Mouse (Mus musculus): Measurements from ENCODE around the gene Nt5c. TPM values are rescaled to one million over a fixed set of nuclear protein-coding genes. Genes with fewer than 3 reads are reported as not detected.
"Not testable (repeated sequence)": the region's sequence is repeated elsewhere in the genome, so short reads cannot be mapped to it uniquely, and the experiment has no call there.

Gene Nt5c
- 75.6 and 76.3 TPM in 2 replicates for polyA plus RNA-seq (2014; fragmentation: Nextera tagmentation; extraction: Ambion mirVana)

- H3K9me3 ChIP-seq (ENCODE audit: control insufficient read depth, low read length), result no peaks in the 10 kb centered on the region
- H3K4me1 ChIP-seq (ENCODE audit: control insufficient read depth, insufficient read depth, low read length), result peaks cover 9% of the 10 kb centered on the region; the same call in 1 of the 2 replicates
- WGBS, result 0% methylated on average over 43 of the region's 43 CpGs
Observed at GRCm38 (mm10) chr11:115491356-115492083, at the start of gene Nt5c. Gene Nt5c (minus strand): TSS chr11:115491862.

GRCm38 (mm10) chr11:115538045-115538444 is 46.4 kb upstream of the Nt5c start:
- H3K9ac ChIP-seq (ENCODE audit: low read depth, low read length), result no peak overlapping the region
- H3K27ac ChIP-seq (ENCODE audit: low read depth, low read length), result no peak overlapping the region
- ATAC-seq (ENCODE audit: low FRiP score, low TSS enrichment), result no peak
- peaks cover 11% of the 10 kb centered on the region; the same call in 1 of the 2 replicates for H3K4me1 ChIP-seq (ENCODE audit: control insufficient read depth, insufficient read depth, low read length)
- WGBS, result 65% methylated on average over 2 of the region's 2 CpGs
- H3K9me3 ChIP-seq (ENCODE audit: control insufficient read depth, low read length), result no peaks in the 10 kb centered on the region
- H3K27me3 ChIP-seq (ENCODE audit: control insufficient read depth, insufficient read depth, low read length), result no peaks in the 10 kb centered on the region
- H3K36me3 ChIP-seq (ENCODE audit: control insufficient read depth, insufficient read depth, low read length), result peaks cover 14% of the 10 kb centered on the region
- no peak overlapping the region for H3K4me2 ChIP-seq (replicated peaks; ENCODE audit: low read depth, low read length)
- H3K4me3 ChIP-seq (ENCODE audit: low read length), result no peak overlapping the region

More at GRCm38 (mm10) chr11:115491356-115492083, at the start of gene Nt5c:
- no peaks in the 10 kb centered on the region for H3K27me3 ChIP-seq (ENCODE audit: control insufficient read depth, insufficient read depth, low read length)
- peak within 1 kb of the TSS; percentile 69 for H3K4me3 ChIP-seq (ENCODE audit: low read length)
- peak within 1 kb of the TSS; percentile 70 for H3K9ac ChIP-seq (ENCODE audit: low read depth, low read length)
- H3K36me3 ChIP-seq (ENCODE audit: control insufficient read depth, insufficient read depth, low read length), result peaks cover 2% of the 10 kb centered on the region; the same call in 1 of the 2 replicates
- ATAC-seq (ENCODE audit: low FRiP score, low TSS enrichment), result peak; percentile 88
- peak within 1 kb of the TSS; percentile 87 for H3K4me2 ChIP-seq (replicated peaks; ENCODE audit: low read depth, low read length)
- H3K27ac ChIP-seq (ENCODE audit: low read depth, low read length), result peak within 1 kb of the TSS; percentile 71

GRCm38 (mm10) chr11:115536856-115537568 is 45.4 kb upstream of the Nt5c start:
- no peaks in the 10 kb centered on the region for H3K9me3 ChIP-seq (ENCODE audit: control insufficient read depth, low read length)
- H3K4me1 ChIP-seq (ENCODE audit: control insufficient read depth, insufficient read depth, low read length), result peaks cover 13% of the 10 kb centered on the region; the same call in 1 of the 2 replicates
- no peaks in the 10 kb centered on the region for H3K27me3 ChIP-seq (ENCODE audit: control insufficient read depth, insufficient read depth, low read length)
- ATAC-seq (ENCODE audit: low FRiP score, low TSS enrichment), result no peak
- H3K9ac ChIP-seq (ENCODE audit: low read depth, low read length), result no peak overlapping the region
- H3K27ac ChIP-seq (ENCODE audit: low read depth, low read length), result peak overlapping the region; percentile 99
- H3K4me2 ChIP-seq (replicated peaks; ENCODE audit: low read depth, low read length), result peak overlapping the region; percentile 45
- H3K4me3 ChIP-seq (ENCODE audit: low read length), result peak overlapping the region; percentile 67
- 84% methylated on average over 10 of the region's 10 CpGs for WGBS
- H3K36me3 ChIP-seq (ENCODE audit: control insufficient read depth, insufficient read depth, low read length), result peaks cover 24% of the 10 kb centered on the region

- Histone ChIP-seq H3K4me2 (replicated peaks; ENCODE audit: low read depth, low read length) (peak within 1 kb of the TSS; percentile 66), H3K27me3 (ENCODE audit: control insufficient read depth, insufficient read depth, low read length) (no peaks in the 10 kb centered on the region), H3K4me3 (ENCODE audit: low read length) (peak within 1 kb of the TSS; percentile 67), H3K36me3 (ENCODE audit: control insufficient read depth, insufficient read depth, low read length) (peaks cover 33% of the 10 kb centered on the region), H3K9me3 (ENCODE audit: control insufficient read depth, low read length) (no peaks in the 10 kb centered on the region), H3K27ac (ENCODE audit: low read depth, low read length) (peak within 1 kb of the TSS; percentile 99), H3K4me1 (ENCODE audit: control insufficient read depth, insufficient read depth, low read length) (peaks cover 13% of the 10 kb centered on the region; the same call in 1 of the 2 replicates), H3K9ac (ENCODE audit: low read depth, low read length) (peak within 1 kb of the TSS; percentile 97)
- peak; percentile 87 for ATAC-seq (ENCODE audit: low FRiP score, low TSS enrichment)
- WGBS, result under 1% methylated on average over 63 of the region's 70 CpGs
Observed at GRCm38 (mm10) chr11:115536038-115536681, 44.5 kb upstream of the Nt5c start, which contains the start of gene Sumo2. Gene Sumo2 (minus strand): TSS chr11:115536276.

- Histone ChIP-seq H3K9me3 (ENCODE audit: control insufficient read depth, low read length) (no peaks in the 10 kb centered on the region), H3K9ac (ENCODE audit: low read depth, low read length) (peak overlapping the region; percentile 97), H3K36me3 (ENCODE audit: control insufficient read depth, insufficient read depth, low read length) (peaks cover 35% of the 10 kb centered on the region), H3K27ac (ENCODE audit: low read depth, low read length) (peak overlapping the region; percentile 99), H3K27me3 (ENCODE audit: control insufficient read depth, insufficient read depth, low read length) (no peaks in the 10 kb centered on the region), H3K4me1 (ENCODE audit: control insufficient read depth, insufficient read depth, low read length) (peaks cover 13% of the 10 kb centered on the region; the same call in 1 of the 2 replicates), H3K4me2 (replicated peaks; ENCODE audit: low read depth, low read length) (peak overlapping the region; percentile 66), H3K4me3 (ENCODE audit: low read length) (peak overlapping the region; percentile 67)
- ATAC-seq (ENCODE audit: low FRiP score, low TSS enrichment), result peak; percentile 83
- WGBS, result under 1% methylated on average over 41 of the region's 84 CpGs
Observed at GRCm38 (mm10) chr11:115535401-115536037, 43.9 kb upstream of the Nt5c start.

- Histone ChIP-seq H3K9me3 (ENCODE audit: control insufficient read depth, low read length) (no peaks in the 10 kb centered on the region), H3K4me3 (ENCODE audit: low read length) (peak overlapping the region; percentile 67), H3K4me2 (replicated peaks; ENCODE audit: low read depth, low read length) (peak overlapping the region; percentile 66), H3K9ac (ENCODE audit: low read depth, low read length) (peak overlapping the region; percentile 97), H3K27ac (ENCODE audit: low read depth, low read length) (peak overlapping the region; percentile 99), H3K27me3 (ENCODE audit: control insufficient read depth, insufficient read depth, low read length) (no peaks in the 10 kb centered on the region), H3K36me3 (ENCODE audit: control insufficient read depth, insufficient read depth, low read length) (peaks cover 42% of the 10 kb centered on the region), H3K4me1 (ENCODE audit: control insufficient read depth, insufficient read depth, low read length) (peaks cover 13% of the 10 kb centered on the region; the same call in 1 of the 2 replicates)
- ATAC-seq (ENCODE audit: low FRiP score, low TSS enrichment), result no peak
- WGBS, result 4% methylated on average over 11 of the region's 11 CpGs
Observed at GRCm38 (mm10) chr11:115534759-115535371, 43.2 kb upstream of the Nt5c start.

GRCm38 (mm10) chr11:115526446-115526845 is 34.8 kb upstream of the Nt5c start:
- H3K27me3 ChIP-seq (ENCODE audit: control insufficient read depth, insufficient read depth, low read length); H3K4me1 ChIP-seq (ENCODE audit: control insufficient read depth, insufficient read depth, low read length); H3K4me2 ChIP-seq (replicated peaks; ENCODE audit: low read depth, low read length); H3K9ac ChIP-seq (ENCODE audit: low read depth, low read length); H3K27ac ChIP-seq (ENCODE audit: low read depth, low read length); ATAC-seq (ENCODE audit: low FRiP score, low TSS enrichment); H3K9me3 ChIP-seq (ENCODE audit: control insufficient read depth, low read length); H3K4me3 ChIP-seq (ENCODE audit: low read length): not testable (repeated sequence)
- H3K36me3 ChIP-seq (ENCODE audit: control insufficient read depth, insufficient read depth, low read length), result peaks cover 79% of the 10 kb centered on the region
- 81% methylated on average over 3 of the region's 3 CpGs for WGBS

GRCm38 (mm10) chr11:115522703-115523102 is 31.0 kb upstream of the Nt5c start:
- Histone ChIP-seq H3K27me3 (ENCODE audit: control insufficient read depth, insufficient read depth, low read length) (no peaks in the 10 kb centered on the region), H3K4me3 (ENCODE audit: low read length) (no peak overlapping the region), H3K36me3 (ENCODE audit: control insufficient read depth, insufficient read depth, low read length) (peaks cover 51% of the 10 kb centered on the region), H3K27ac (ENCODE audit: low read depth, low read length) (no peak overlapping the region), H3K4me1 (ENCODE audit: control insufficient read depth, insufficient read depth, low read length) (no peaks in the 10 kb centered on the region), H3K9ac (ENCODE audit: low read depth, low read length) (no peak overlapping the region), H3K9me3 (ENCODE audit: control insufficient read depth, low read length) (no peaks in the 10 kb centered on the region), H3K4me2 (replicated peaks; ENCODE audit: low read depth, low read length) (no peak overlapping the region)
- 83% methylated on average over 2 of the region's 2 CpGs for WGBS
- no peak for ATAC-seq (ENCODE audit: low FRiP score, low TSS enrichment)

Measured in kidney, embryonic 14.5 days (tissue).